Mouse (Mus musculus) small intestine, adult 2 months (tissue): ENCODE results near the gene Rtn3.

ENCODE experiments used
- CTCF ChIP-seq: fragments of 200-500 bp; IDR thresholded peaks from 2 replicates; pipeline ENCODE4 v1.5.1; 2012; ENCODE audit warnings: low read depth, mild to moderate bottlenecking, control low read depth, inconsistent platforms, low read length, moderate library complexity, mixed read lengths; ENCODE audit not compliant: insufficient replicate concordance, insufficient read length; ENCODE audit errors: extremely low read depth
- POLR2A ChIP-seq: fragments of 200-500 bp; IDR thresholded peaks from 2 replicates; pipeline ENCODE4 v1.6.1; 2012; ENCODE audit warnings: low read depth, mild to moderate bottlenecking, control low read depth, inconsistent platforms, low read length, moderate library complexity

GRCm38 (mm10) chr19:7498816-7499215 is 15.7 kb upstream of the Rtn3 start:
- TF ChIP-seq CTCF (no peak), POLR2A (no peak)
